Mouse (Mus musculus) E14TG2a.4 (cell line): ENCODE results near the gene Eva1c.

Experiments used
- CTCF ChIP-seq: conservative IDR thresholded peaks from 2 replicates; pipeline ENCODE4 v1.5.1; 2014; ENCODE audit warnings: low read length
- NANOG ChIP-seq: IDR thresholded peaks from 2 replicates; pipeline ENCODE4 v1.6.1; 2014; ENCODE audit warnings: borderline replicate concordance, low read length, mixed read lengths

DNA sequence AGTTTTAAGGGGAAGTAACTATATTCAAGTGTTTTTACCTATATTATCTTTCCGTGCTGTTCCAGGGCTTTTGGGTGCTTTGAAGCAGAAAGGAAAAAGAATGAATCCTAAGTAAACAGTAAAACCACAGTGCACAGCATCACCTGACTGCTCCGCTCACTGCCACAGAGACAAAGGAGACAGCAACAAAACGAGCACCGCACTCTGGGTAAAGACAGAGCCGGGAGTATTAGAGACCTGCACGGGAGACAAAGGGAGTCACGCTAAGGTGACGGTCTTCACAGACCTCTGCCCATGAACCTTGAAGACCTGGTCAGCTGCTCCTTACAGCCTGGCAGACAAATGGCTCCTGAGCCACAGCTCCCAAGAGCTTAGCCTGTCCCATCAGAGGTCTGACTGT is 120.5 kb downstream of the Eva1c start:
- no peak for TF ChIP-seq CTCF
- TF ChIP-seq NANOG, result no peak
